Mouse (Mus musculus) B cell, adult 2 months (primary cell): ENCODE measurements around the gene Bicral.
"Not testable (repeated sequence)": the region's sequence is repeated elsewhere in the genome, so short reads cannot be mapped to it uniquely, and the experiment has no call there.

Experiments used
- DNase-seq, 2 experiments: peaks; one replicate each; pipeline ENCODE4 v3.0.0; 2022

The Bicral gene

DNA sequence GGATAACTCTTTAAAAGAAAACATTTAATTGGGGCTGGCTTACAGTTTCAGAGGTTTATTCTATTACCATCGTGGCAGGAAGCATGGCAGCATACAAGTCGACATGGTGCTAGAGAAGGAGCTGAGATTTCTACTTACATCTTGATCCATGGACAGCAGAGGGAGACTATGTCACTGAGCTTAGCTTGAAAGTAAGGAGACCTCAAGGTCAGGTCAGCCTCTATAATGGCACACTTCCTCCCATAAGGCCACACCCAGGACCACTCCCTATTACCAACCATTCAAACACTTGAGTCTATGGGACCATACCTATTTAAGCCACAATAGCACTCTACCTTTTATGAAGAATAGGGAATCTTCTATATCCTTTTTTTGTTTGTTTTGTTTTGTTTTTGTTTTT is 65.3 kb downstream of the Bicral start:
- DNase-seq: no peak

GRCm38 (mm10) chr17:46787974-46788373 is 70.3 kb downstream of the Bicral start:
- not testable (repeated sequence) for DNase-seq

- no peak for DNase-seq
Observed at GRCm38 (mm10) chr17:46786952-46787351, 71.3 kb downstream of the Bicral start.

DNA sequence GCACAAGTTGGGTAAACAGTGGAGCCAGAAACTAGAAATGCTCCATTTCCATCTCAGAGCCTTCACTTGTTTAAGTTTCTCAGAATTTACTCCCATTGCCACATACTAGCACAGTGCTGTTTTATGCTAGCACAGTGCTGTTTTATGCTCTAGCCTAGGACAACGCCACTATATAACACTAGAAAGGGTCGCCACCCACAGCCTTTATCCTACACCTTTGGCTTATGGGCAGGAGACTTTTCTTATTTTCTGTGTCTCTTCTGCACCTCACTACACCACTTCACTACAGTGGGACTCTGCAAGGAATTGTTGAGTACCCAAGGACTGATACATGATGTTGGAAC is 75.1 kb downstream of the Bicral start:
- no peak for DNase-seq

DNA sequence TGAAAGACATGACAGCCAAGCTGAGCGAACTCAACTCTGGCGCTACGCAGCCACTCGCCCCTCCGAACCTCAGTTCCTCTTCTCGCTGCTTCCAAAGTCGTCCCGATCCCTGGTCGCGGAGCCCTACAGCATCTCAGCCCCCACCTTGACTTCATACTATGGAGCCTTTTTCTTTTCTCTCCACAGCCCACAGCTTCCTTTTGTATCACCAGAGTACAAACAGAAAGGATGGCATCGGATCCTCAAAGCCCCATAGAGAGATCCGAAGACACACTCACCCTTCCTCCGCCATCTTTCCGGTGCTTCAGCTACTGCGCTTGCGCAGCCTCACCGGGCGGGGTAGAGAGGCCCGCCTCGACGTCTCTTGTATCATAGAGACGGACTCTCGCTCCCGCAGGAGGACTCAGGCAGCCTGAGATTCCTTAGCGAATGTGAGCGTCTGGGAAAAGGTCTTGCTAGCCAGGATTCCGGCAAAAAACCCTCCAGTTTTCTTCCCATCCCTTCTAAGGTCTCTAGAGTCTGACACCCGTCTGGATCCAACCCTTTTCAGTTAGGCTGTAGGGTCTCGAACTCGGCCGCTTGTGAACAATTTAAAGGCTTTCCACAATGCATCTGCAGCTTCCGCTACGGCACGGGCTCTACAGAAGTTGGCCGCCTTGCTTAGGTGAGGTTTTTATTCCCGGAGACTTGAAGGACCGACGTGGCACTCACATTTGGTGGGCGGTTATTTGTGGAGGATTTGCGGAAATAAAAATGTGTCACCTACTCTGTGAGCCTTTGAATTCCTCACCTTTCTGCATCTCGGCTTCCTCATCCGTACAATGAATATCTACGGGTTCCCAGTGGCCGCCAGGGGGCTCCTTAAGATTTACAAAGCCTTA is 75.7 kb downstream of the Bicral start, which contains the start of gene Rpl7l1:
TSS of gene Rpl7l1 (minus strand) at position 332 of the 881 bp plus-strand sequence.
- peak; percentile 94 to 95 for DNase-seq

DNA sequence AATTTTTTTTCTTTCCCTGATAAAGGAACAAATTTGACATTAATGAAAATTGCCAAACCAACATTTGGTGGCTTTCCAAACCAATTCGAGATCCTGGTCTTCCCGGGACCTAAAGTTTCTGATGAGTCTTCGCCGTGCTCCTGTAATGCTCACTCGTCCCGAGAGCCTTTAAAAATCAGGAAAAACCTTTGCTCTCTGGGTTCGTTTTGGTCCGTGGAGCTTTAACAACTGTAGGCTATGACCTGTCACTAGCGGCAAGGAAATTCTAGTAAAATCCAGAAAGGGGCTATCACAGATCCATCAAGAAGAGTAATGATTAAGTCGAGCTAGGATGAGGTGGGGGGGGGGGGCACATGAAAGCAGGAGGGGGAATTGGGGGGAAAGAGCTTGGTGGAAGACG is 76.4 kb downstream of the Bicral start:
- DNase-seq: no peak

- no peak for DNase-seq
Observed at GRCm38 (mm10) chr17:46776087-46776486, 82.2 kb downstream of the Bicral start.

GRCm38 (mm10) chr17:46775070-46775469 is 83.2 kb downstream of the Bicral start:
- no peak for DNase-seq

DNA sequence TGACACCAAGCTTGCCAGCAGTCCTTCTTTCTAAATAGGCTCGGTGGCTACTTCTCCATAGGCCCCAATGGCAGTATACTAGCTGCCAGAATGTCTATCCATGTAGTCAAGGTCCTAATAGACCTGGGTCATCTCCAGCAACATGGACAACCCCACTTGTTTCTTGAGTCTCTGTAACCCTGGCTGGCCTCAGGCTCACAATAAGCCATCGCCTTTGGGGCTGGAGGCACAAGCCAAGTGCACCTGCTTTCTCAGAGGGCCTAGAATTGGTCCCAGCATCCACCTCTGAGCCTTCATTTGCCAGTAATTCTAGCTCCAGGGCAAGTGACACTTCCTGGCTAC is 84.2 kb downstream of the Bicral start:
- DNase-seq: no peak

- no peak for DNase-seq
Observed at GRCm38 (mm10) chr17:46773278-46774130, 84.8 kb downstream of the Bicral start.

GRCm38 (mm10) chr17:46772404-46773277 is 85.6 kb downstream of the Bicral start, which contains the start of gene 2310039H08Rik:
TSS of gene 2310039H08Rik (plus strand) at chr17:46772635.
- DNase-seq: peak; percentile 79 to 80

DNA sequence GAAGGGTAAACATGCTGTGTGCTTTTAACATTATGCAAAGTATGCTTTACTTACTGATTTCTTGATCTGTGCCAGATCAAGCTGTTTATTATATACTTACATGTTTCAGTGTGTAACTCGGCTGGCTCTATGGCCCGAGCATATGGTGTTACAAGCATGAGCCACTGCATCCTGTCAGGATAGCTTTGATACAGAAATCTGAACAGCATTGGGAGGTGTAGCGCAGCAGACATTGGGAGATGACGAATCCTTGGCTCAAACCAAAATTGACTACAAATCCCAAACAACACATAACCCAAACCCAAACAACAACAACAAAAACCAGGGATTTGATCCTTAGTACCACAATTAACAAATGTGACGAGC is 86.3 kb downstream of the Bicral start:
- no peak for DNase-seq

GRCm38 (mm10) chr17:46771616-46772015 is 86.7 kb downstream of the Bicral start:
- DNase-seq: no peak

DNA sequence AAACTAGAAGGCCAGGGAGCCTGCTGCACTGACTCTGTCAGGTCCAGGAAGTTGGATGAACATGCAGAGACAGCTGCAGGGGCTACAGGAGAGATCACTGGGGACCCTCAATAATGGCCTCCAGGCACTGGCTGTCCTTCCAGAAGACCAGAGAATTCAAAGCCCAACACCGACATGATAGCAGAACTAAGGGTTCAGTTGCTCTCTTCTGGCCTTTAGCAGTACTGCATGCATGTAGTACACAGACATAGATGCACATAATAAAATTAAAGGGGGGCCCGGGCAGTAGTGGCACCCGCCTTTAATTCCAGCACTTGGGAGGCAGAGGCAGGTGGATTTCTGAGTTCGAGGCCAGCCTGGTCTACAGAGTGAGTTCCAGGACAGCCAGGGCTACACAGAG is 87.3 kb downstream of the Bicral start:
- no peak for DNase-seq

GRCm38 (mm10) chr17:46770546-46770945 is 87.7 kb downstream of the Bicral start:
- no peak for DNase-seq

GRCm38 (mm10) chr17:46767868-46768267 is 90.4 kb downstream of the Bicral start:
- no peak for DNase-seq

GRCm38 (mm10) chr17:46764916-46765315 is 93.4 kb downstream of the Bicral start:
- not testable (repeated sequence) for DNase-seq

DNA sequence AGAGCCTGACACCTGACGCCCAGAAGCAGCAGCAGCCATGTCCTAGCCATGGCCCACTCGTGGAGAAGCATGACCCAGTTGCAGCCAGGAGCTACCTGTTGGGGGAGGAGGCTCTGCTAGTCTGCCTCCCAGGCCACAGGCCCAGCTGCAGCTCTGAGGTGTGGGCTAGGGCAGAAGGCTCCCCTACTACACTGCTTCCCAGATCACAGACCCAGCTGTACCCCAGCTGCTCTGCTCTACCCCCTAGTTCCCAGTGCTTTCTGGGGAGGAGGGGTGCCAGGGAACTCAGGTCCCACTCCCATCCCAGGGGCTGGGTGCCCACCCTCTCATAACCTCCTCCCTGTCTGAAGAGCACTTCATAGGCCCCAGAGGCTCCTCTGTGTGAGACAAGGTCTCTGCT is 94.7 kb downstream of the Bicral start, which contains the start of gene Ptcra:
TSS of gene Ptcra (minus strand) at position 169 of the 400 bp plus-strand sequence.
- no peak for DNase-seq

- no peak for DNase-seq
Observed at GRCm38 (mm10) chr17:46758753-46759152, 99.5 kb downstream of the Bicral start.

GRCm38 (mm10) chr17:46751794-46752556 is 106.3 kb downstream of the Bicral start, which contains the start of gene Cnpy3:
TSS of gene Cnpy3 (minus strand) at chr17:46752214.
- DNase-seq: peak; percentile 98

DNA sequence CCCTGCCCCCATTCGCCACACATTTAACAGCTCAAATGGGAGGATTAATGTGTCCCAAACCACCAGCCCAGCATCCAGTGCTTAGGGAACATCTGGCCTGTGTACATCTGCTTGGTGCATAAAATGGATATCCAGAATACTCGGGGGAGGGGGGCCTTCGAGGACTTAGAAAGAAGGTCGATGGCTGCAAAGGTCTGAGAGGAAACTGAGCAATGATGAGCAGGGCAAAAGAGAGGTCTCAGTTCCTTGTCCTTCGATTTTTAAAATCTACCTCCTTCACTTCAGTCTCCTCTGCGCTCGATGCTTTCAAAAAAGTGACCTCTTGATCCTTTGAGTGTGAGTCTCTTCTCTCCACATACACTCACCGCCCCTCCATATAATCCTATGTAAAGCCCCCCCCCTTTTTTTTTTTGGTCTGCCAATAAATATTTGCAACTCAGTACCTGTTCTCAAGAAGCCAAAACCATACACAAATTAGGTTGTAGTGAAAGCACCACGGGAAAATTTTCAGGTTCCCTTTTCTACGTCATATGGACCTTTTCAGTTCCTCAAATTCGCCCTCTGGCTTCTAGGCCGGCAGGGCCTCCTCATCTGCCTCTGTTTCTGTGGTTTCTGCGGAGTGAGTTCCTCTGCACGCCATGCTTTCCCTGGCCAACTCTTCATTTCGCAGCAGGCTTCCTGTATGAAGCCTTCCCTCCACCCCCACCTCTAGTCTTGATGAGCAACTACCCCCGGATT is 107.1 kb downstream of the Bicral start:
- DNase-seq: peak; percentile 50 to 88
